Mouse (Mus musculus) thymus, adult 2 months (tissue): ENCODE results near the gene Pias1.

Experiments used
- CTCF ChIP-seq: fragments of 200-500 bp; IDR thresholded peaks from 2 replicates; pipeline ENCODE4 v1.5.1; 2012; ENCODE audit warnings: mild to moderate bottlenecking, control low read depth, low read length, moderate library complexity, borderline replicate concordance; ENCODE audit not compliant: control insufficient read depth, poor library complexity, insufficient read depth; ENCODE audit errors: extremely low read depth
- POLR2A ChIP-seq: fragments of 200-500 bp; IDR thresholded peaks from 2 replicates; pipeline ENCODE4 v1.6.1; 2012; ENCODE audit warnings: mild to moderate bottlenecking, low read length, control low read depth, moderate library complexity; ENCODE audit not compliant: control insufficient read depth, poor library complexity, insufficient read depth; ENCODE audit errors: extremely low read depth

- TF ChIP-seq POLR2A (no peak), CTCF (no peak)
Measured at GRCm38 (mm10) chr9:62995186-62995585, 7.5 kb upstream of the Pias1 start.
